Mouse (Mus musculus): ENCODE results near the gene Spsb2. TPM values are rescaled to one million over a fixed set of nuclear protein-coding genes. Genes with fewer than 3 reads are reported as not detected.
"Not testable (repeated sequence)": the region's sequence is repeated elsewhere in the genome, so short reads cannot be mapped to it uniquely, and the experiment has no call there.

The Spsb2 gene
- total RNA-seq, 2 experiments from 2014 or later: 3.5 to 4.4 TPM

DNA sequence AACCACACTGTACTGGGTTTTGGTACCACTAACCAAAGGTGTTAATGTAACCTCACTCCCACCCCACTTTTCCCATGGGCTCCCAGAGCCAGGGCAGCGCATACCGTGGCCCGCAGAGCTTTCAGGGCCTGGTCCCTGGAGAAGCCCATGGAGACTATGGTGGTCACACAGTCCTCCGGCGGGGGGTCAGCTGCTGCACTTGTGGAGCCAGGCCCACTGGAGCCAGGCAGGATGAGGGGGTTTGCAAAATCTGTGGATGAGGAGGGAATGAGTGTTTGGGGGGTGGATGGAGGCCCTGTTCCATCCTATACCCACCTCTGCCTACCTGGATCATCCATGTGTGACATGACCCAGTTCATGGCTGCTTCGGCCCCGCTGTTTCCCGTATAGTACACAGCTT lies 9.1 kb downstream of the Spsb2 start:
- DNase-seq: no peak

DNA sequence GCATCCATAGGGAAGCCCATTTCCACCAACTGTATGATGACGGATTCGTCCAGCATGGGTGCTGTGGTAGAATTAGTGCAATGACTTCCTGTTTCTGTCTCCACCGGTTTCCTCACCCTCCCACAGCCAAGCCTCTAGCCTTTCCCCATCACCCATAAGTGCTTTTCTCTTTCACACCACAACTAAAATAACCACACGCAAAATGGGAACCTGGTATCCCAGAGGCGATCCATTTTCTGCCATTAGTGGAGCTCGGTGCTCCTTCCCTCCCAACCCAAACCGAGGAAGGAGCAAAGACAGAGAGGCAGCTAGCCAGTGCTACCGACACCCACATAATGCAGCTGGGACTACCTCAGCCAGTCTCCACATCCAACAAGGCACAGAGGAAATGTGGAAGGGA lies 9.5 kb downstream of the Spsb2 start:
- DNase-seq: no peak

- no peak for DNase-seq
These were observed 12.4 kb downstream of the Spsb2 start for GRCm38 (mm10) chr6:124820891-124821290.

- no peak for DNase-seq
These were observed 13.6 kb downstream of the Spsb2 start for GRCm38 (mm10) chr6:124822049-124822448.

DNA sequence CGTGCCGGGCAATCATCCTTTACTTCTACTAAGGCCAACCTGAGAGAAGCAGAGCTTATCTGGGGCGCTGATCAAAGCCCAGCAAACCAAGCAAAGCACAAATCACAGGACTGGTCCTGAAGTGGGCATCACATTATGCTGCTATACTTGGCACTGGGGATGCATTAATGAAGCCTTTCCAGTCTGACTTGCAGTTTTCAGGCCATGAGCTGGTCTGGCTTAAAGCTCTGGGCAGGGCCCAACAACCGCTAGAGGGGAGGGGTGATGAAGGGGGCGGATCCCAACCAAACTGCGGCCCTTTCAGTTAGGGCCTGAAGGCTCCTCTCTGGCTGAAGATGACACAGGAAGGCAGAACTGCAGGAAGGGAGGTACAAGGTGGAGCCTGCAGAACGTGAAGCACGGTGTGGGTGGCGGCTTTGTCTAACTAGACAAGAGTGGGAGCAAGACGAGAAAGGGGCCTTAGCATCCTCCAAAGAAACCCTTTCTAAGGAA lies 19.7 kb downstream of the Spsb2 start:
- DNase-seq: peak; percentile 48

DNA sequence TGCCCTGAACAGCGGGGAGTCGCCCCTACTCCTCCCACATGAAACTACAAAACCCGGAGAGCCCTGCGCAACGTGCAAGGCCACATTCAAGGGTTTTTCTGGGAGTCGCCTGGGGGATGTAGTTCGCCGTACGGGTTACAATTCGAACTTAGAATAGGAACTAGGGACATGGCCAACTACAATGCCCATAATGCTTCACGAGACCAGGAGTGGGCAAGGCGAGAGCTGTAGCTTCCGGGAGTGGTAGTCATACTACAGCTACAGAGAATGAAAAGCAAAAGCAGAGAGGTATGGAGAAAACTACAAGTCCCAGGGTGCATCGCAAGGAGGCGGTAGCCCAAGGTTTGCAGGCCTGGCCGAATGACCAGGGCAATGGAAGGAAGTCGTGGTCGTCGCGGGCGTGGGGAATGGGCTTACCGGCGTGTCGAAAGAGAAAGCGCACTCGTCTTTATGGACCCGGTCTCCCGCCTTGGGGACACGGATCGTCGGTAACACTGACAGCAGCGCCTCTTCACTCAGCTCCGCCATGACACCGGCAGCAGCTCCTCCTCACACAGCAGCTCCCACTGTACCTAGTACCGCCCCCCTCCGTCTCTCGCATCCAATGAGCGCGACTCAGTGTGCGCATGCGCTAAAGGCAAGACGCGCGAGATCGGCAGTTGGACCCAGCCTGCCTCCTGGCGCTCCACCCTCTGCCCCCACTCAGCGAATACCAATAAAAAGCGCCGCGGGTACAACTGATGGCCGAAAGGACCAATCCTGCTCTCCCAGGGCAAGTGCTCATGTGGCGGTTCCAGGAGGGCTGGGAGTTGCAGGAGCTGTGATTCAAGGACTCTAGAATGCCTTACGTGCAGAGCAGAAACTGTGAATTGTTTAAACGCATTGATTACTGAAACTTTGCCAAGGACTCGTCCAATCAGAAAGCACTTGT lies 20.7 kb downstream of the Spsb2 start, which contains the start of the genes Usp5 and Cdca3:
TSS of gene Usp5 (minus strand) at position 617 of the 931 bp plus-strand sequence.
TSS of gene Cdca3 (plus strand) at position 680 of the 931 bp plus-strand sequence.
- peak; percentile 98 for DNase-seq

GRCm38 (mm10) chr6:124829799-124830700 lies 21.6 kb downstream of the Spsb2 start:
- peak; percentile 94 for DNase-seq

DNA sequence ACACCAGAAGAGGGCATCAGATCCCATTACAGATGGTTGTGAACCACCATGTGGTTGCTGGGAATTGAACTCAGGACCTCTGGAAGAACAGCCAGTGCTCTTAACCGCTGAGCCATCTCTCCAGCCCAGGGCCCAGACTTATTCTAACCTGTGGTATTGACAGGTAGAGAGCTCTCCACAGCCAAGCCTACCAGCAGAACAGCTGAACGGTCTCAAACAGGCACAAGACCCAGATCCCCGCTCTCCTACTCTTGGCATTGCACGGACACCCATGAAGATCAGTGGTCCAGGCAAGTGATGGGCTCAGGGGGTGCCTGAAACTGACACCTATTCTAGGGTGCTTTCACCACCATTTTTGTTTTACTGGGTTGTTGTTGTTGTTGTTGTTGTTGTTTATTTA lies 22.7 kb downstream of the Spsb2 start:
- not testable (repeated sequence) for DNase-seq

GRCm38 (mm10) chr6:124831649-124832048 lies 23.2 kb downstream of the Spsb2 start:
- no peak for DNase-seq

DNA sequence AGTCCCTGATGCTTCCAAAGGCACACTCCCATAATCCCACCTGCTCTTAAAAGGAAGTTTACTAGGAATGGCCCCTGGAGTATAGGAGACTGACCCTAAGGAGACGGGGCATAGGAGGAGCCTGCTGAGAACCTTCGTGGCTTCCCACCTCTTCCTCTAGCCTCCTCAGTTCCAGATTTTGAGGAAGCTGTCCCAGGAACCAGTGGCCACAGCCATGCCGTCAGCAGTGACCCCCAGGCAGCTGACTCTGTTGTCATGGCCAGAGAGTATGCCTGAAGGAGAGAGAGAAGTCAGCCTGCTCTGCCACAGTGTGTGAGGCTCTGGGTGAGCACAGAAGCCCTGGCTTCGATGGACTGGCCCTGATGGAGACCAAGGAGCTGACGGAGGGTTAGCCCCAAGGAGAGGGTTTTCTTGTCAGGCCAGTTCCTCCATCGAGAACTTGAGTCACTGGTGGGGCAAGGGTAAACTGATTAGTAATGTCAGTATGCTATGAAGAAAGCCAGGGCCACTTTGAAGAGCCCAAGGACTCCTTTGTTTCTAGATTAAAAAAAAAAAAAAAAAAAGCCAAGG lies 26.1 kb downstream of the Spsb2 start:
- DNase-seq: no peak

DNA sequence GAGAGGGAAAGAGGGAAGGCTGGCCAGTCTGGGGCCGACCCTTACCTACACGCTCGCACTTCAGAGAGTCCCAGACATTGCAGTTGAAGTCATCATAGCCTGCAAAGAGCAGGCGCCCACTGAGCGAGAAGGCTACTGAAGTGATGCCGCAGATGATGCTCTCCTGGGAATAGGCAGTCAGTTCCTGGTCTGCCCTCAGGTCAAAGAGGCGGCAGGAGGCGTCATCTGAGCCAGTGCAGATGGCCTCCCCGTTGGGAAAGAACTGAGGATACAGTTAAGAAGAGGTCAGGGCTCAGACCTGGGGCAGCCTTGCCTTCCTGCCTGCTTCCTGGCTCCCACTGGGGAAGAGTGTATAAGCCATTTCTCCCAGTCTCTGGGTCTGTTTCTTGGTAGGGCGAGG lies 27.1 kb downstream of the Spsb2 start:
- no peak for DNase-seq

DNA sequence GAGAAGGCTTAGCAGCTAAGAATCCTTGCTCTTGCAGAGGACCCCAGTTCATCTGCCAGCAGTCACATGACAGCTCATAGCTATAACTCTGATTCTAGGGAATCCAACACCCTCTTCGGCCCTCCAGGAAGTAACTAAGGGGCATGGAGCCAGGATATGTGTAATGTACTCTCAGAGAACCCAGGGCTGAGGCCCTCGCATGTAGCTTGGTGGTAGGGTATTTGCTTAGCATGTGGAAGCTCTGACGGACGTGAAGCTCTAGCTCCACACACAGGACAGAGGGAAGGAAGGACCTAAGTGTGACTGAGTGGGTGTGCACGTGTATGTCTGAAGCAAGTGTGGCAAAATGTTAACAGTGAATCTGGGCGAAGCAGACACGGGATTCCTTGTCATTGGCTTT lies 27.9 kb downstream of the Spsb2 start:
- no peak for DNase-seq

DNA sequence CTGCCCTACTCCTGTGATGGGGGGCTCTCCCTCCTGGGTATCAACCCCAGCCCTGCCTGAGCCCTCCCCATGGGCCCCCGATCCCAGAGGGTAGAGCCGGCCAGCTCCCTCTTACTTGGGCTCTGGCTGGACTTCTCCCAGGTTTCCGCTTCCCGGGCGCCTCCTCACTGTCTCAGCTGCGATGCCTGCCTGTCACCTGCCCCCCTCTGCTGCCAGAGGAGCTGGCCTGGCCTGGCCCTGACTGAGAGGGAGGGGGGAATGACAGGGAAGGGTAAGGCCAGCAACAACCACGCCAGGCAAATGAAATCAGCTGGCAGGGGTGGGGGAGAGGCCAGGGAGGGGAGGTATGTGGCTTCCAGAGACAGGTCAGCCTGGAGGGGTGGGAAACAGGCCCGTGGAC lies 31.3 kb downstream of the Spsb2 start:
- peak; percentile 53 for DNase-seq

GRCm38 (mm10) chr6:124840241-124841167 lies 32.0 kb downstream of the Spsb2 start, which contains the start of gene Gnb3:
Gene Gnb3, minus strand, starts transcription at chr6:124840275.
- DNase-seq: peak; percentile 58

DNA sequence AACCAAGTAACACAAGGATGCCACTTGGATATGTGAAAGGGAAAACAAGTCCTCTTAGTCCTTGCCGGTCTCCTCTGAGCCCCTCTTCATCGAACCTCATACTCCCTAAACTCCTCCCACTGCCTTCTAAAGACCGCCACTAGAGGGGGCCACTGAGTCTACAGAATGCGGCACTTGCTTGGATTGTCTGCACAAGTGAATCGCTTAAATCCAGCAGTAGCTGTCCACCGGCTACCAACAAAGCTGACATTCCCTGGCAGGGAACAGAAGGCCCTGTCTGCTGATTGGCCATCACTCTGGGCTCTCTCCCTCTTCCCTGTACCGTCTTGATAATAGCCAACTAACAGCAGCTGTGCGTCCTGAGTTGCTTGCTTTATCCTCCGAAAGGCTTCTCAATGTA lies 38.8 kb downstream of the Spsb2 start:
- peak; percentile 97 for DNase-seq

GRCm38 (mm10) chr6:124850535-124850934 lies 42.1 kb downstream of the Spsb2 start:
- DNase-seq: no peak

GRCm38 (mm10) chr6:124854647-124855046 lies 46.2 kb downstream of the Spsb2 start:
- DNase-seq: no peak

- no peak for DNase-seq
These were observed 47.9 kb downstream of the Spsb2 start for GRCm38 (mm10) chr6:124856321-124856720.

DNA sequence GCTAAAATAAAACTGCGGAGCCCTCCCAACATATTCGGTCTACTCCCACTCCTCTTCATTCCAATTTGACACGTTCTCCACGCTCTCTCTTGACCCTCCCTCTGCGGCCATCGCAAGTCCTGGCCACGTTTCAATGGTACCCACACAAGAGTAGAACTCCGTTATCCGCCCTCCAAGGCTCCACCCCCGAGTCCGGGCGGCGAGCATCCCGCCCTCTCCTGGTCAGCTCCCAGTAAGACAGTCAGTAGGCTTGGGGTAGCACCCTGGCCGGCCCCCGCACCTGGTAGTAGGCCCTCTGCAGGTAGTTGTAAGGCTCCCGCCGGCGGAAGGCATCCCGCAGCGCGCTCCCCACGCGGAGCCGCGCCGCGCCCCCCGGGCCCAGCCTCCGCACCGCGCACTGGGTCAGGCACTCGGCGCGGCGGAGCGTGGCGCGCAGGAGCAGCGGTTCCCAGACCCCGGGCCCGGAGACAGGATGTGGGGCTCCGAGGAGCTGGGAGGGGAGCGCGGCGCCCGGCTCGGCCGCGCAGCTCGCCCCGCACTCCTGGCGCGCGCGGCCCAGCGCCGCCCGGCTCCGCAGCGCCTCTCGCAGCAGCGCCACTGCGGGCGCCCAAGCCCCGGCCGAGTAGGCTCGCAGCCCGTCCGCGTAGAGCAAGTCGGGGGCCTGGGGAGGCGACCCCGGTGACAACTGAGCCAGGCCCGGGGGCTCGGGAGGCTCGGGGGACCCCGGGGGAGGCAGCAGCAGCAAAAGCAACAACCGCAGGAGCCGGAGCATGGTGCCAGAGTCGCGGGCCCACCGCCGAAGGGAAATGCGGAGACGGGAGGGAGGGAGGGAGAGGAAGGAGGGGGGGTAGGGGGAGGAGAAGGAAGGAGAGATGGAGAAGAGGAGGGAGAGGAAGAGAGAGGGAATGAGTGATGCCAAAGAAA lies 48.7 kb downstream of the Spsb2 start, which contains the start of gene P3h3:
TSS of gene P3h3 (minus strand) at position 837 of the 924 bp plus-strand sequence.
- DNase-seq: peak; percentile 86
